Mouse (Mus musculus) kidney, embryonic 14.5 days (tissue): ENCODE measurements around the gene Scn3a. TPM values are rescaled to one million over a fixed set of nuclear protein-coding genes. Genes with fewer than 3 reads are reported as not detected.

ENCODE experiments used
- ATAC-seq: fragments of 200-750 bp; cut with Nextera tagmentation; 2 replicates; pipeline ENCODE4 v1.8.0; 2017; ENCODE audit warnings: moderate number of reproducible peaks, mild to moderate bottlenecking, moderate TSS enrichment, moderate library complexity; ENCODE audit not compliant: low FRiP score, low TSS enrichment
- H3K27ac ChIP-seq: fragments of 300-500 bp; sonication (generic); 2 replicates; pipeline ENCODE4 v1.5.1; 2014; ENCODE audit warnings: low read depth, mild to moderate bottlenecking, low read length, moderate library complexity, mixed read lengths
- H3K27me3 ChIP-seq: fragments of 300-500 bp; sonication (generic); 2 replicates; pipeline ENCODE4 v1.6.1; 2014; ENCODE audit warnings: mild to moderate bottlenecking, low read length; ENCODE audit not compliant: control insufficient read depth, insufficient read depth
- H3K36me3 ChIP-seq: fragments of 300-500 bp; sonication (generic); 2 replicates; pipeline ENCODE4 v1.6.1; 2014; ENCODE audit warnings: low read length, mixed read lengths; ENCODE audit not compliant: control insufficient read depth, insufficient read depth
- H3K4me1 ChIP-seq: fragments of 300-500 bp; sonication (generic); 2 replicates; pipeline ENCODE4 v1.6.1; 2014; ENCODE audit warnings: low read length, mixed read lengths; ENCODE audit not compliant: control insufficient read depth, insufficient read depth
- H3K4me2 ChIP-seq: fragments of 300-500 bp; sonication (generic); replicated peaks from 2 replicates; pipeline ENCODE4 v1.6.1; 2014; ENCODE audit warnings: low read depth, mild to moderate bottlenecking, low read length
- H3K4me3 ChIP-seq: fragments of 300-500 bp; sonication (generic); 2 replicates; pipeline ENCODE4 v1.5.1; 2014; ENCODE audit warnings: mild to moderate bottlenecking, low read length
- H3K9ac ChIP-seq: fragments of 300-500 bp; sonication (generic); 2 replicates; pipeline ENCODE4 v1.6.1; 2014; ENCODE audit warnings: low read depth, mild to moderate bottlenecking, low read length, moderate library complexity
- H3K9me3 ChIP-seq: fragments of 300-500 bp; sonication (generic); 2 replicates; pipeline ENCODE4 v1.6.1; 2016; ENCODE audit warnings: low read length; ENCODE audit not compliant: control insufficient read depth
- WGBS: fragments of 180-500 bp; shearing (Covaris S2); extraction: QIAGEN DNeasy Blood & Tissue Kit; methylation state at CpG from one replicate; pipeline ENCODE4 v1.1.7; 2014; 5-methylcytosine and 5-hydroxymethylcytosine counted together
- polyA plus RNA-seq: library from polyadenylated mRNA; unstranded; fragments of >200 nt; fragmentation: Nextera tagmentation; extraction: Ambion mirVana; gene quantifications from 2 replicates; pipeline ENCODE4 v1.2.1, GENCODE M21; 2014

Scn3a gene
- polyA plus RNA-seq, 1 experiment from 2014 or later = 0.22 TPM

DNA sequence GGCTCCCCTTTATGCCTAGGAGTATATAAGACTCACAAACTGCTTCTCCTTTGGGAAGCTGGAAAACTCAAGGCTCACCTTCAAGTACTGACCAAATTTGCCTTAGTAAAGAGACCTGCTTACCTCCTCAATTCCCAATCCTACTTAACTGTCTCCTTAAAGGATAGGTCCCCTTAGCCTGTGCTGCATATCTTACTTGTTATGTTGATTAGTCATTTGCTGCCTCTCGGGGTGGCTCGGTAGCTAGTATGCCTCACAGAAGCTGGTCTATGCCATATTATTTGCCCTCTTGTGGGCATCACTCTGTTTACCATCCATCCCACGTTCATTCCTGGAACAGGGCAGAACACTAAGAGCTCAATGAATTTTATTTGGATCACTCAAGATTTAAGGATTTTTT, 14.7 kb downstream of the Scn3a start:
- Histone ChIP-seq H3K9ac (no peak overlapping the region), H3K4me3 (no peak overlapping the region), H3K9me3 (no peaks in the 10 kb centered on the region), H3K27ac (no peak overlapping the region), H3K27me3 (no peaks in the 10 kb centered on the region), H3K4me2 (no peak overlapping the region), H3K4me1 (no peaks in the 10 kb centered on the region), H3K36me3 (no peaks in the 10 kb centered on the region)
- no peak for ATAC-seq
- WGBS = 55% methylated on average over 3 of the region's 3 CpGs

DNA sequence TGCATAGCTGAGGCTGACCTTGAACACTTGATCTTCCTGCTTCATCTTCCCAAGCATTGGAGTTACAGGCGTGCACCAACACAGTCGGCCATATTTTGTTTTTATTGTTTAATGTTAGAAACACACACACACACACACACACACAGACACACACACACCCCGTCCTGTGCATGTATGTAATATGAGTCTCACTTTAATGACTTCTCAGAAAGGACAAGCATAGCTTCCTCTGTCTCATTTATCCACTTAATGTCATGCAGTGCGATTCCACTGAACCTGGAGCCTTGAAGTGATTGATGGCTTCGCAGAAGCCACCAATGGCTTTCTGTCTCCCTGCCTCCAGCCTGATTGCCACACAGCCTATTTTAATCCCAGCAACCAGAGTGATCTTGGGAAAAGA, 15.2 kb downstream of the Scn3a start:
- Histone ChIP-seq H3K9ac (no peak overlapping the region), H3K27me3 (no peaks in the 10 kb centered on the region), H3K4me2 (no peak overlapping the region), H3K4me1 (no peaks in the 10 kb centered on the region), H3K9me3 (no peaks in the 10 kb centered on the region), H3K27ac (no peak overlapping the region), H3K36me3 (no peaks in the 10 kb centered on the region), H3K4me3 (no peak overlapping the region)
- 41% methylated on average over 5 of the region's 5 CpGs for WGBS
- ATAC-seq = peak; percentile 81

DNA sequence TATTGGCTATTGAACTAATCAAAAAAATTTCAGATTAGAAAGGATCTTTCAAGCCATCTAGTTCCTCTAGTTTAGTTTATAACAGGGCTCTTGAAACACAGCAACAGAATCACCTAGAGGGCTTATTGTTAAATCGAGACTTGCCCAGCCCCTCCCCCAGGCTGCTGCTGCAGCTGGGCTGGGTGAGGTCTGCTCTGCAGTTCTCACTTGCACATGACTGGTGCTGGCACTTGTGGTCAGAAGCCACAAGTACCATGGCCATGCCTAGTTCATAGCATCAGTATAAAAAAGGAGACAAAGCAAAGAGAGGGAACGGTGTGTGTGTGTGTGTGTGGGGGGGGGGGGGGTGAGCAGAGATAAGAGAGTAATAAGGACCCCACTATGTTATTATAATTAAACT, 15.7 kb downstream of the Scn3a start:
- Histone ChIP-seq H3K4me3 (no peak overlapping the region), H3K4me2 (no peak overlapping the region), H3K4me1 (no peaks in the 10 kb centered on the region), H3K9me3 (no peaks in the 10 kb centered on the region), H3K9ac (no peak overlapping the region), H3K27ac (no peak overlapping the region), H3K27me3 (no peaks in the 10 kb centered on the region), H3K36me3 (no peaks in the 10 kb centered on the region)
- peak; percentile 72; the same call in 1 of the 2 replicates for ATAC-seq
- 47% methylated on average over 2 of the region's 2 CpGs for WGBS

DNA sequence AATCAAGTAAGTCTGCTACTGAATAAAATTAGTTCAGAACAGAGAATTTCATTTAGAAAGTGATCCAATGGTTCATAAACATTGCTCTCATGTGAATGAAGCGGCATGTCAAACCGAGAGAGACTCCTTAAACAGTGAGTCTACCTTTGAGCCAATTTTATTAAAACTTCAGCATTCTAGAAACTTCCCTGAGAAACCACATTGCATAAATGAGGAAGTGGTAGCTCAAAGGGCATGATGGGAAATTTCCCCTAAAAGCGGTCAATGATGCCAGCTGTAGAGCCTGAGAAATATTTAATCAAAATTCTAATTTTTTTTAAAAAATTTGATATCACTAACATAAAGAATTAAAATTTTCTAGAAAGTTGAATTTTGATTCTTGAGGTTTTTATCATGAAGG, 16.9 kb downstream of the Scn3a start:
- WGBS = 96% methylated on average over 3 of the region's 3 CpGs
- no peak overlapping the region for H3K27ac ChIP-seq
- no peak overlapping the region for H3K4me2 ChIP-seq
- no peak overlapping the region for H3K9ac ChIP-seq
- H3K27me3 ChIP-seq = no peaks in the 10 kb centered on the region
- H3K9me3 ChIP-seq = no peaks in the 10 kb centered on the region
- ATAC-seq = no peak
- H3K4me3 ChIP-seq = no peak overlapping the region
- no peaks in the 10 kb centered on the region for H3K36me3 ChIP-seq
- H3K4me1 ChIP-seq = no peaks in the 10 kb centered on the region

DNA sequence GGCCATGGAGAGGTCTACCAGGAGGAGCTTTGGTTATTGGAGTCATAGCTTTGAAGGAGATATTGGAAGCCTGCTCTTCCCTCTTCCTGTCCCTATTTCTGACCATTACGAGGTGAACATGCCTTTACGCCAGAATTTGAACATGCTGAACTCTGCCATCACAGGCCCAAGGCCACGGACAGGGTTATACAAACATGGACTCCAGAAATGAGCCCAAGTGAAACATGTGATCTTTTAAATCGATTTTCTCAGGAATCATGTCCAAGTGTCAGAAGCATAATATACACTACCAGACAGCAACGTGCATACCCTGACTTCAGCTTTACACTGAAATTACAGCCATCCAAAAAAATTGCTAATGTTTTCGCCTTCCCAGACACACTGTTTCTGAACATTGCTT, 18.8 kb downstream of the Scn3a start:
- H3K9ac ChIP-seq = no peak overlapping the region
- no peaks in the 10 kb centered on the region for H3K27me3 ChIP-seq
- no peaks in the 10 kb centered on the region for H3K36me3 ChIP-seq
- H3K27ac ChIP-seq = no peak overlapping the region
- no peak for ATAC-seq
- WGBS = 85% methylated on average over 6 of the region's 6 CpGs
- H3K9me3 ChIP-seq = no peaks in the 10 kb centered on the region
- no peaks in the 10 kb centered on the region for H3K4me1 ChIP-seq
- no peak overlapping the region for H3K4me3 ChIP-seq
- H3K4me2 ChIP-seq = no peak overlapping the region

DNA sequence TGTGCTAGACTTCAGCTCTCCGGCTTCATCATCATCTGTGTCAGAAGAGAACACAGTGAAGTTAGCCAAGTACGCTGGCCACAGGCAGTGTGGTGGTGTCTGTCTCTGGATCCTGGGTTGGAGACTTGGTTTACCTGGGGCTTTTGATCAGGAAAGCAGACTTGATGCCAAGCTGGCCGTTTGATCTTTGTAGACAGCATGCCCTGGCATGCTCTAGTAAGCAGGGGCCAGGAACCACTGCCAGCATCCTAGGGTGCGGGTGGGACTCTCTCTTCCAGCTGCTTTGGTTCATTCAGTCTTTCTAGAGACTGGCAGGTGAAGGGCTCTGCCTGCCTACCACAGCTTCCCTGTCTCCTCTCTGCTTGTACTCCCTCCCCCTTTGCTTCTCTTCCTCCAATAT, 20.1 kb downstream of the Scn3a start:
- Histone ChIP-seq H3K9ac (no peak overlapping the region), H3K36me3 (no peaks in the 10 kb centered on the region), H3K27me3 (no peaks in the 10 kb centered on the region), H3K9me3 (no peaks in the 10 kb centered on the region), H3K4me3 (no peak overlapping the region), H3K27ac (no peak overlapping the region), H3K4me2 (no peak overlapping the region), H3K4me1 (no peaks in the 10 kb centered on the region)
- 59% methylated on average over 4 of the region's 4 CpGs for WGBS
- ATAC-seq = no peak

DNA sequence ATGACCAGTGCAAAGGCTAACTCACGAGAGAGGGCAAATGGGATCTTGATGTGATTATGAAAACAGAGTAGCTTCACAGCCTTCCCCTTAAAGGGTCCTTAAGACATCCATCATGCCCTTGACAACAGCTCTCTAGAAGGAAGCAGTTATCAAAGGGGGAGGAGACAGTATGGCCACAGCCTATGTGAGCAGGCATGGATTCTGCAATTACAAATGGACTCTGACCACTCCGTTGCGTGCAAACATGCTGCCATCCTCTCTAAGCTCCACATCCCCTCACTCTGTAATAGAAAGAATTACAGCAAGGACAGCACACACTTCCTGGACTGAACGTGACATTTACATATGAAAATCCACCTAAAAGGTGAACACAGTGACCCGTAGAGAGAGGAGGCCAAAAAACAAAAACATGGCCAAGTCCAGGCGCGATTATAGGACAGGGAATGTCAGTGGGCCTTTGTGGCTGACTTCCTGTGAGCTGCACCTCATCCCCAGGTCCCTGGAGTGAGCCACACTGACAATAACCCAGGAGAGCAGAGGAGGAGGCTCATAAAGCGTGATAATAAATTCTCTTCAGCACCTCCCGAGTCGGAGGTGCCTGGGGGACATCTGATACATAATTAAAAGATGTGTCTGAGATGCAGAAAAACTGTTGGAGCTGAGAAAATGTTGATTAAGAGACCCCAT, 24.4 kb downstream of the Scn3a start:
- H3K36me3 ChIP-seq = no peaks in the 10 kb centered on the region
- no peak overlapping the region for H3K9ac ChIP-seq
- ATAC-seq = no peak
- no peak overlapping the region for H3K4me2 ChIP-seq
- no peaks in the 10 kb centered on the region for H3K27me3 ChIP-seq
- 22% methylated on average over 10 of the region's 10 CpGs for WGBS
- no peaks in the 10 kb centered on the region for H3K9me3 ChIP-seq
- H3K4me1 ChIP-seq = no peaks in the 10 kb centered on the region
- H3K27ac ChIP-seq = no peak overlapping the region
- no peak overlapping the region for H3K4me3 ChIP-seq

DNA sequence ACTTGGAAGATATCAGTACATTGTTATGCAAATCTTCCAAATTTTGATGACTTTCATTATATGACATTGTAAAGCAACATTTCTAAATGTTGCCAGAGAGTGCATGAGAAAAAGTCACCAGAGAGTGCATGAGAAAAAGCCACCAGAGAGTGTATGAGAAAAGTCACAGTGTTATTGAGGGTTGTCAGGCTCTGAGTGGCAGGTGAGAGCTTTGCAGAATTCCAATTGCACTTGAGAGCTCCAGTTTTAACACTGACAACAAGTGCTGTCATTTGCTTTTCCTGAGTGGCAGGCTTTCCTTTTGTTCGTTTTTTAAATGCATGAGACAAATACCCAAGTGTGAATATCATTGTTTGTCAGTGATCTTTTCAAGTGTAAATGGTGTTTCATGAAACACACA, 25.6 kb downstream of the Scn3a start:
- Histone ChIP-seq H3K9ac (no peak overlapping the region), H3K4me2 (no peak overlapping the region), H3K4me1 (no peaks in the 10 kb centered on the region), H3K27me3 (no peaks in the 10 kb centered on the region), H3K4me3 (no peak overlapping the region), H3K36me3 (no peaks in the 10 kb centered on the region), H3K27ac (no peak overlapping the region), H3K9me3 (no peaks in the 10 kb centered on the region)
- WGBS = 78% methylated on average over 1 of the region's 1 CpGs
- ATAC-seq = no peak

DNA sequence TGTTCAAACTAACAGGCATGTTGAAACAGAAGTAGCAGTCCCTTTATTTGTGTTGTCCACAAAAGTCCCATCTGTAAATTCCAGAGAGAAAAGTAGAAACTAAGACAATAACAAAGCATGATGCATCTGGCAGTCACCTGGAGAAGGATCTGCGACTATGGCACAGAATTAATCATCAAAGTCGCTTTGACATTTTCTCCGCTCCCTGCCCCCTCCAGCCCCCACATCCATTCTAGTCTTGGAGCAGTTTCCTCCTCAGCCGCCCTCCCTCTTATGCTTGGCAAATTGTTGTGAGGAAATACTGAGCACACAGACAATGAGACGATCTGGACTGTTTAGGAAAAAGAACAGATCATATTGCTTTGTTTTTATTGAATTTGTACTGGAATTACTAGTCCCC, 29.0 kb downstream of the Scn3a start:
- H3K27ac ChIP-seq = no peak overlapping the region
- 35% methylated on average over 5 of the region's 5 CpGs for WGBS
- ATAC-seq = no peak

More for the DNA sequence above, 29.0 kb downstream of the Scn3a start:
- Histone ChIP-seq H3K27me3 (no peaks in the 10 kb centered on the region), H3K36me3 (no peaks in the 10 kb centered on the region), H3K9me3 (no peaks in the 10 kb centered on the region), H3K4me2 (no peak overlapping the region), H3K4me1 (no peaks in the 10 kb centered on the region), H3K4me3 (no peak overlapping the region), H3K9ac (no peak overlapping the region)
